Mouse (Mus musculus): ENCODE measurements at regions not wholly inside any gene's neighbourhood (a gene's known extent, or its start where the extent isn't known, plus 50 kb on each side); places are given as distances from the start of the nearest gene placed in this dataset.

DNA sequence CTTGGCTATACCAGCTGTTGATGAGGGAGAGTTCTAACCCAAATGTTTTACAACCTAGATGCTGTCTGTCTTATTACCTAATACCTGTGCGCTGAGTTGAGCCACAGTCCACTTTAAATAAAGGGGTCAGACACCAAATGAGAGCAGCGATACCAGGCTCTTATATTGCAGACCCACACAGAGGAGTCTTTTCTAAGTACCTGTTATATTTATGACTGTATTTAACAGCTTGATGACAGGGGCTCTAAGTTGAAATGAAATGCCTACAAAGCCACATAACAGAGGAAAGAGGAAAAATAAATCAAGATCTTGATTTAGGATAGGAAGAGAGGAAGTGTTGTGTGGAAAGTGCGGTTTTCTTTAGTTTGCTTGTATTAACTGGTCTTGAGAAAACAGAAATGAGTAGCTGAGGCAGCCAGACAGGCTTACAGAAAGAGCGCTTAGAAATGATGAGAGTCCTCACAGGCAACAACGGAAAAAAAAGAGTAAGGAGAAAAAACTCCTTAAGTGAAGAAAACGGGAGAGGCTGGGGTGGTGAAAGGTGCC lies 281.6 kb upstream of the Pfn2 start:
- in situ Hi-C loops (cut with MboI; ENCODE audit: unreplicated experiment in 2 of 2): no loop called here

DNA sequence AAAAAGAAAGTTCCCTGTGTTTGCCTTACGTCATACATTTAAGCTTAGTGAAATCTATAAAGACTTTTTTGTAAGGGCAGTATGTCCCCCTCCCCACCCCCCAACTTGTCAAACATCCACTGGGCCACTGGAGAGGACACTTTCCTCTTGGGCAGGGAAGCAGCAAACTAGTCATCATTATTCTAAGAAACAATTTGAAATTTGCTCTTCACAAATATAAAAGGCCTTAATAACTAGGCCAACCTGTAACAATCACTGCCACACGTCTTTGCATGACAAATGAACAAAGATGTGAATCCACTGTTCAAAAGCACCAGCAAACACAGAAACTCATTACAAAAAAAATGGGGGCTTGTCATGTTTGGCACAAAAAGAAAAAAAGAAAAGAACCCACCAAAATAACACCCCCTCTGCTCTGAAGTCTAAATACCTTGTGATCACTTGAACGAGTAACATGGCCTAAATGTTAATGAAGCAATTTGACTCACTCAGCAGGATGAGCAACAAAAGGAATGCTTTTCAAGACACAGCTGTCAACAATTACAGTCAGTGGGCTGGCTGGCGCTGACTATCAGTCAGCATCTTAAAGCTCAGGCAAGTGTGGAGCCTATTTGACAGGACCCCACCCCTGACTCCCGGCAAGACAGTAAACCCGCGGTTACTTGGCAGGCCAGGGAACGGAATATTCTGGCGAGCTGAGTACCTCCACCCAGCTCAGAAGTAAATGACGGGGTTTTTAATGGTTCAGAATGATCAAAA lies 278.7 kb upstream of the Tsc22d2 start:
- in situ Hi-C loops (cut with MboI; ENCODE audit: unreplicated experiment in 2 of 2): no loop called here

DNA sequence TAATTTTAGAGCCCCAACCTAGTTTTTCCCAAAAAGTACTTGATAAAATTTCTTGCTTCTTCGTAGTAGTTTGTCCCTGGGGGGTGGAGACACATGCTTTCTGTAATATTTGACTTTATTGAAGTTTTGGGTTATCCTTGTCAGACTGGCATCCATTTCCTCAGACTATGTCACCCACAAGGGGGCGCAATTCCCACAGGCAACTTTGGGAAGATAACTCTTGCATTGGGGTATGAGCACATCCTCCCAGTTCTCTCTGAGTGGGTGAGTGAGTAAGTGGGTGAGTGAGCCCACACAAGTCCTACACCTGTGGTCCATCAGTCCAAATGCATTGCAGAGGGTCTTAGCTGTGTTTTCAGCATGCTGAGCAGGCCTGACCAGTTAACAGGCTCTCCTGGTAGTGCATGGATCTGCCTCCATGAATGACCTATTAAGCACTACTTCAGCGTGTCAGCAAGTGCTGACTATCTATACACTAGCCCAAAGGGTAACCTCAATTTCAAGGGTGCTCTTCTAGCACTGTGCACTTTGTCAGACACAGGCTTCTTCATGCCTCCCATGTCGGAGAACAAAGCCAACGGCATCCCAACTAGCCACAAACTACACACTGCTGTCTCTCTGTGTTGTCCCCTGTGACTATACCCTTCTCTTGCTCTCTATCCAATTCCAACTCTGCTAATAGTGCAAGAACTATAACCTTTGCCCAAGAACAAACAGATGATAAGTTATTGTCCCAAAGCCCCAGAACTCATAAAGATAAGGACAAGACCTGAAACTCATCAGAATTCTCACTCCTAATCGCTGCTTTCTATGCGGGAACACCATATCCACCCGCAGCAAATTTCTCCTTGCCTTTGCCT lies 275.6 kb upstream of the Tsc22d2 start:
- in situ Hi-C loops (cut with MboI; ENCODE audit: unreplicated experiment in 2 of 2): no loop called here

DNA sequence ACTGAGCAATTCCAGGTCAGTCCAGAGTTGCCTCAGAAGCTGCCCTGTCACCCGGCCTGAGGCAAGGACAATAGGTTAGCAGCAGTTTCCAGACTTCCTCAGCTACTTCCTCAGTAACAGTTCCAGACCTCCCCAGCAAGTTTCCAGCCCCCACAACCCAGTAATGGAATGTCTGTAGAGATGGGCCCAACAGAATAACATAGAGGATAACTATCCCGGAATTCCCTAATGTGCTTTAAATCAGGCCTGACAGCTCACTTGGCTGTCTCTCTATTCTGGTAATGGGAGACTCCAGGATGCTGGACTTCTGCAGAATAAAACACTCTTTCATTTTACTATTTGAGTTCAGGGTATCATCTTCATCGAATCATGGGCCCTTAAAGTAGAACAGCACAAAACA lies 268.4 kb upstream of the Tsc22d2 start:
- in situ Hi-C loops (cut with MboI; ENCODE audit: unreplicated experiment in 2 of 2): no loop called here

DNA sequence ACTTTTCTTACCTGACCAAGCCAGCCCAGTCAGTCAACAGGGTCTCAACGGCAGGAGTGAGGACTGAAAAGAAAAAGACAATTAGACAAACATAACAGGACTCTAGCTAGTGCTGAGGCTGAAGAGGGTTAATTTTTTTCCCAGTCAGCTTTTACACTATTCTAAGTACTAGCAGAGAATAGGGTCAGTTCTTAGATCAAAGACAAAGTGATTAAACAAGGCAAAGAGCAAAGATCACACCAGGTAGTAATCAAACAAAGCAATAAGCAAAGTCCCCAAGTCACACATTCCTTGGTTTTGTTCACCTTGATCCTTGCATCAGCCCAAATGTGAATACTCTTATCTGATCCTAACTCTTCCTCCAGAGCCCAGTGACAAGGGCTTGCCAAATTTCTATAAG lies 267.8 kb upstream of the Tsc22d2 start:
- in situ Hi-C loops (cut with MboI; ENCODE audit: unreplicated experiment in 2 of 2): no loop called here

DNA sequence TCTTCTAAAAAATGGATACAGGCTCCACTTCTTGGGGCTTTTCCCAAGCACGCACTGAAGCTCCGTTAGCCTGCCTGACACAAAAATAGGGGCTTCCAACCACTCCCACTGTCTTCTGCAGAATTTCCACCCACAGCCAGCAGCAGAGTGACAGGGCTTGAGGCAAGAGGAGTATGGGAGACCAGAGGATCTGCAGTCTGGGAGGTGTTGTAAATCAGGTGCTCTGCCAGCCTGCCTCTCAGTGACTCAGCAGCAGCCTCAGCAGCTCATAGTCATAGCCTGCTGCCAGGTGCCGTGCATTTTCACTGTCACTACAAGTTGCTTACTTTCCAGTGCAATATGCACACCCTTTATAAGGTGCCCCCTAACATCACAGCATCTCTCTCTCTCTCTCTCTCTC lies 261.4 kb upstream of the Tsc22d2 start:
- in situ Hi-C loops (cut with MboI; ENCODE audit: unreplicated experiment in 2 of 2): loop anchor here (10.0 to 25.0 kb wide), 3 partner anchors 308 to 488 kb away; partner anchors contain the start of genes Erich6 (in 1 of the 2) and Pfn2 (in 1 of the 2)

DNA sequence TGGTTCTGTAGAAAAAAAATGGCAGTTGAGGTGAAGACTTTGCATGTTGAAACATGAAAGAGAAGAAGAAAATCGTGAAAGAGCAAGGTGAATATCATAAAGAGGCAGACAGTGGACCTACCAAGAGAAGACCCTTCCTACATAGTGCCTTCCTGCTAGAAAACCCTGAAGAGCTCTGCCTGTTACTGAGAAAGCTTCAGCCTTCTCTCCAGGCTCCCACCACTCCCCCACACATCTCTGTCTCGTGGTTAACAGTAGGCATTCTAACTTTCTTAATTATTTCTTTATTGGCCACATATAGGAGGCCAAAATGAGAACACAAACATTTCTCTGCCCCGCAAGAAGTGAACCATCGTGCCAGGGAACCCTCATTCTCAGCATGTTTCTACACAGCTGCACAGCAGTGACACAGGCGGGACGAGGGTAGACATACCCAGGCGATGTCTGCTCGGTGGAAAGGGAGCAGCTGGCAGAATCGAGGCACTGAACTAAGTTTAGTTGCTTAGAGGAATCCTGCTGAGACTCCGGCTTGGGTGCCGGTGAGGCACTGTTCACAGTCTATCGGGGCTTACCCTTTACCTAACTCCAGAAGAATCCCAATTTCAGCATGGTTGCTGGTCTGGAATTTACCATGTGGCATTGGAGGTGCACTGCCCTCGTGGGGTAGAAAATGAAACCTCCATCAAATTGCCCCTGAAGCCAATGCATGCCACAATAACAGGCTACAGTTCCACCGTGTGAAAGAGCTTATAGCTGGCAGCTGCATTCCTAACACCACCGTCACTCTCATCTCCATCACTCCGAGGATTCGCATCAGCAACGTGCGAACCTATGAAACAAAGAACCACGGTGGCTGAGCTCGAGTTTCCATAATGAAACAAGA lies 260.4 kb upstream of the Tsc22d2 start:
- in situ Hi-C loops (cut with MboI; ENCODE audit: unreplicated experiment in 2 of 2): loop anchor here (10.0 to 25.0 kb wide), 3 partner anchors 309 to 489 kb away; partner anchors contain the start of genes Erich6 (in 1 of the 2) and Pfn2 (in 1 of the 2)

DNA sequence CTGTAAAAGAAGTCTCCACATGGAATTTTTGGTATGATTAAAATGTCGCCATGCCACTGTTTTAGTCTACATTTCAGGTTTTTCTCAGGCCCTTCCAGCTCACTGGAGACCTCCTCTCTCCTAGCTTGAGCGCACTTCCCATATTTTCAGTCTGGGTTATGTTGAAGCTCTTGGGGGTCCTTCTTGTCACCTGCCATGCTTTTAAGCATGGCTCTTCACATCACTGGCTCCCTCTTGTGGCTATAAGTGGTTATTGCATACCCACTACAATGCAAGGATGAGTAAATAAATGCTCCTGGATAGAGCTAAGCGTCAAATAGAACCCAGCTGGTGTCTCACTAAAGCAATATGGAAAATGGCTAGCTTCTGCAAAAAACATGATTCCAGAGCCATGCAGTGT lies 255.1 kb upstream of the Tsc22d2 start:
- in situ Hi-C loops (cut with MboI; ENCODE audit: unreplicated experiment in 2 of 2): loop anchor here (10.0 to 25.0 kb wide), 3 partner anchors 315 to 495 kb away; partner anchors contain the start of genes Erich6 (in 1 of the 2) and Pfn2 (in 1 of the 2)

DNA sequence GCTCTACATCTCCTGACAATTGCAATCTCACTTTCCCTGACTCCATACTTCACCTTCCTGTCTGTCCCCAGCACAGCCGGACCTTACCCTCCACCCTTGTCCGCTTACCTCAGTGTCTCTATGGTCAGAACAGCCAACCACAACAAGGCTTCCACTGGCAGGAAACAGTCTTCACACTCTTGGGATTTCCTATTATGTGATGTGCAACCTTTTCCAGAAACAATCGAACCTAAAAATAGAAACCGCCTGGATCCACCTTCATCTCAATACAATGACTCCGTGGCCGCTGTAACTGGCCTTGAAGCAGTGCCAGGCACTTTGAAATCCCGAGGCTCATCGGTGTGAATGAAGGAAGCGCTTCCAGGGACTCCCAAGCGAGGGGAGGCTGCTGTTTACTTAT lies 252.3 kb upstream of the Tsc22d2 start:
- in situ Hi-C loops (cut with MboI; ENCODE audit: unreplicated experiment in 2 of 2): loop anchor here (5.0 to 25.0 kb wide), 7 partner anchors 253 to 893 kb away; partner anchors contain the start of genes Erich6 (in 1 of the 2) and Tsc22d2 (in 1 of the 2)

DNA sequence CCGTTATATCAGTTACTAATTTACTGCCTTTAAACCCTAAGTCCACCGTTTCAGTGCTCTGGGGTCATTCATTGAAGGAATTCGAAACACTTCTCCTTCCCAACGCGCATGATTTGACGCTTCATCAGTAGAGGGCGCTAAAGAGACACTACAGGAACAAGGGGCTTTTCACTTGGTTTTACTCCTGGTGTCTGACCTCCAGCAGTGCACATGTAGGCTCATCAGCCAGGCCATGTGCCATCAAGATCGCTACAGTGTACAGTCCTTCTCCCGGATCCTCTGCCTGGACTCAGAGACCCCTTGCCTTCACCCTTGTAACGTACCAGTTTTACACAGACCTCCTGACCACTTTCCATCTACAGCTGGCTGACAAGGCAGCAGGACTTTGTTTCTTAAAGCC lies 250.7 kb upstream of the Tsc22d2 start:
- in situ Hi-C loops (cut with MboI; ENCODE audit: unreplicated experiment in 2 of 2): loop anchor here (5.0 to 25.0 kb wide), 7 partner anchors 251 to 891 kb away; partner anchors contain the start of genes Erich6 (in 1 of the 2) and Tsc22d2 (in 1 of the 2)

DNA sequence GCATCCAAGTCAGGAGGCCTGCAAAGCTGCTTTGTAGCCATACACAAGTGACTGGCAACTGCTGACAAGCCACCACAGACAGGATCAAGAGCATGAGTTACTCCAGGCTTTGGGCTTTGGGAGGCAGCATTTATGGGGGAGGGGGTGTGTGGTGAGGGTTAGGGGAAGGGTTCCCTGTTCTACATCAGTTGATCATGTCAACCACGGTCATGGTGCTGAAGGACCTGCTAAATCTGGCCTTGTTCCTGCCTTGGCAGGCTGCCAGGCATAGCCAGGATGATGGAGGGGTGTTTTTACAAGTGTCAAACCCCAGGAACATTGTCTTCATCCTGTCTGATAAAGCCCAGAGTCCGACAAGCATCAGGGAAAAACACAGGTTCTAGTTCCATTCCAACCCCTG lies 247.9 kb upstream of the Tsc22d2 start:
- in situ Hi-C loops (cut with MboI; ENCODE audit: unreplicated experiment in 2 of 2): loop anchor here (10.0 to 25.0 kb wide), 4 partner anchors 248 to 888 kb away; partner anchors contain the start of genes Erich6 (in 1 of the 2) and Tsc22d2 (in 1 of the 2)

DNA sequence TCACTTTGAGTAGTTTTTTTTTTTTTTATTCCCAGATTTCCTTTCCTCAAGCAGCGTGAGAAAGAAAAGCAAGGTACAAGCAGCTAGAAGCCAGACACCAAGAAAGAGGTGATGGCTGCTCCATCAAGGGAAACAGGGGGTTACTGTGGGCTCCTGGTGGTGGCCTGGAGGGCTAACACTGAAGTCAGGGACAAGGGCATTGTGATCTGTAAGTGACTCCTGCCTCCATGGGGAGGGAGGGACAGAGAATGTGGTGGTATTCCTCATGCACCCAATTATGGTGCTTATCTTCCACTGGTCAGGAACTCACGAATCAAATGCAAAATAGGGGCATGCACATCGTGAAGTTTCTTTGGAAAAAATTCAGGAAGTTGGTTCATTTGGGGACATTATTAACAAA lies 247.4 kb upstream of the Tsc22d2 start:
- in situ Hi-C loops (cut with MboI; ENCODE audit: unreplicated experiment in 2 of 2): loop anchor here (10.0 to 25.0 kb wide), 4 partner anchors 248 to 888 kb away; partner anchors contain the start of genes Erich6 (in 1 of the 2) and Tsc22d2 (in 1 of the 2)

DNA sequence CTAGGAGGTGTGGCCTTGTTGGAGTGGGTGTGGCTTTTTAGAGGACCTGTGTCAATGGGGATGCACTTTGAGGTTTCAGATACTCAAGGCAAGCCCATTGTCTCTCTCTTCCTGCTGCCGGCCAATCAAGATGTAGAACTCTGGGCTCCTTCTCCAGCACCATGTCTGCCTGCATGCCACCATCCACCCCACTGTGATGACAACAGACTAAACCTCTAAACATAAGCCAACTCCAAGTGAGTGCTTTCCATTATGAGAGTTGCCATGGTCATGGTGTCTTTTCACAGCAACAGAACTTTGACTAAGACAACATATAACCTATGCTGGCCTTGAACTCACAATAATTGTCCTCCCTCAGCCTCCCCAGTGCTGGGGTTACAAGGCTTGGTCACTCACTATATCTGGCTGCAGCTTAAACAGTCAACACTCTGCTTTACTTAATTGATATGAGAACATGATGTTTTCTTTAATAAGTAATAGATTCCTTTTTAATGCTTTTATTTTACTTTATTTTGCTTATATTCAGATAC lies 246.7 kb upstream of the Tsc22d2 start:
- in situ Hi-C loops (cut with MboI; ENCODE audit: unreplicated experiment in 2 of 2): loop anchor here (10.0 to 25.0 kb wide), 4 partner anchors 247 to 887 kb away; partner anchors contain the start of genes Erich6 (in 1 of the 2) and Tsc22d2 (in 1 of the 2)

DNA sequence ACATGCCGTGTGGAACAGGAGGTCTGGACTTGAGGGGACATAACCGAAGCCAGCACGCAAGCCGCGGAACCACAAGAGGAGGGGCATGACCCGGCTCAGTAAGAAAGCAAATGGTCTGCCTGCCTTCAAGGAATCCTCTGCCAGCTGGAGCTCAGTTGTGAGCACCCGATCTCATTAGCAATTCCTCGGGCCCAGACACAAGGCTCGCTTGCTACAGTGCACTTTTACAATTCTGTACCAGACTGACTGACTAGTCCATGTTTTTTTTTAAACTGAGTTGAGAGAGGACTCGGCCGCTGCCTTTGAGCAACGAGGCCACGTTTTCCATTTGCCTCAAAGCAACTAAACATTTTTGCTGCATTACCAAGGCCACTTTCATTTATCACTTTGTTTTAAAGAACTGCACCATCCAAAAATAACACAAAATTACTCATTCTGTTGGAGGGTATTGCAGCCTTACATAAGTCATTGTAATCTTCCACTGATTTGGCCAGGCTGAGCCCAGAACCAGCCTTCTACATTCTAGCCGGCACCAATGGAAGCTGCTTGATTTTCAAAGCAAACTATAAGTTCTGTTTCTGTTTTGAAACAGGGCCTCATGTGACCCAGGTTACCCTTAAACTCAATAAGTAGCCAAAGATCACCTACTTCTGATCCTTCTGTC lies 245.9 kb upstream of the Tsc22d2 start:
- in situ Hi-C loops (cut with MboI; ENCODE audit: unreplicated experiment in 2 of 2): loop anchor here (10.0 to 25.0 kb wide), 4 partner anchors 246 to 886 kb away; partner anchors contain the start of genes Erich6 (in 1 of the 2) and Tsc22d2 (in 1 of the 2)

DNA sequence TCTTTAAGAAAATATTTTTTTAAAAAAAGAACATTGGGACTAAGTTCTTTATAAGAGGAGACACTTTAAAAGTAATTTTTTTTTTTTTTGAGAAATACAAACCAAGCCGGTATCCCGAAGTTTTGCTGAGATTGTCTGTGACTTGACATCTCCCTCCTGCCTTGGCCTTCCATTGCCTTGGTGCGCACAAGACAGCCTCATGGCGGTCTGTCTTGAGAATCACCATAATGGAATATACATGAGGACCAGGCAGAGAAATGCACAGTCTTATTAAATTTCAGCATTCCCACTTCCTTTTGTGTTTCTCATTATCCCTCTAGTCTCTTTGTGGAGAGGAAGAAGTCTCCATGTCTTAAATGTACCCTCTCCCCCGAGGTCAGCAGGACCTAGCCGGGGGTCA lies 244.7 kb upstream of the Tsc22d2 start:
- in situ Hi-C loops (cut with MboI; ENCODE audit: unreplicated experiment in 2 of 2): loop anchor here (10.0 to 25.0 kb wide), 4 partner anchors 245 to 885 kb away; partner anchors contain the start of genes Erich6 (in 1 of the 2) and Tsc22d2 (in 1 of the 2)

DNA sequence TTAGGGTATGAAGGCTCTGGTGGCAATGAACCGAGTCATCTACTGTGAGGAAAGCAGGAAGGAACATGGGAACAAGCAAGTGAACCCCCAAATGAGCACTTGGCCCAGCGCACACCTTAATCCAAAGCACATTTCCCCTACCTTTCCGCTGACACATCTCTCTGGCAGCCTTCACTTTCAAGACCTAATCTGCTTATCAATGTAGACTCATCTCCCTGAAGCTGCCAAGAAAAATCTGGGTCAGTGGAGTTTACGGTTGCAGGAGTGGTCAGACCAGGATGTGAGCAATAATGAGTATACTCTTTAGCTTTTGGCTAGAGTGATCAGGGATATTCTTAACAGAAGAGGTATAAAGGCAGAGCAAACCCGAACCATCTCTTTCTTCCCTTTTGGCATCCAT lies 242.4 kb upstream of the Tsc22d2 start:
- in situ Hi-C loops (cut with MboI; ENCODE audit: unreplicated experiment in 2 of 2): loop anchor here in 1 of 2 experiments (25.0 kb wide), 1 partner anchor 465 kb away; the partner anchor contains the start of gene Erich6

DNA sequence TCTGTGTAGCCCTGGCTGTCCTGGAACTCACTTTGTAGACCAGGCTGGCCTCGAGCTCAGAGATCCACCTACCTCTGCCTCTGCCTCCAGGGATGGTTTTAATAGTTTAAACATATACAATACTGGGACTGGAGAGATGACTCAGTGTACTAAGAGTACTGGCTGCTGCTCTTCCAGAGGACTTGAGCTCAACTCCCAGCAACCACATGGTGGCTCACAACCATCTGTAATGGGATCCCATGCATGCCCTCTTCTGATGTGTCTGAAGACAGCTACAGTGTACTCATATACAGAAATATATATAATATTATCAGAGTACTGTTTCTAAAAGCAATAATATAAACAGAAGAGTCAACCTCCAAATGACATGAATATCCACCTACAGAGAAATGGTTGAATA lies 240.7 kb upstream of the Tsc22d2 start:
- in situ Hi-C loops (cut with MboI; ENCODE audit: unreplicated experiment in 2 of 2): loop anchor here in 1 of 2 experiments (25.0 kb wide), 1 partner anchor 463 kb away; the partner anchor contains the start of gene Erich6

DNA sequence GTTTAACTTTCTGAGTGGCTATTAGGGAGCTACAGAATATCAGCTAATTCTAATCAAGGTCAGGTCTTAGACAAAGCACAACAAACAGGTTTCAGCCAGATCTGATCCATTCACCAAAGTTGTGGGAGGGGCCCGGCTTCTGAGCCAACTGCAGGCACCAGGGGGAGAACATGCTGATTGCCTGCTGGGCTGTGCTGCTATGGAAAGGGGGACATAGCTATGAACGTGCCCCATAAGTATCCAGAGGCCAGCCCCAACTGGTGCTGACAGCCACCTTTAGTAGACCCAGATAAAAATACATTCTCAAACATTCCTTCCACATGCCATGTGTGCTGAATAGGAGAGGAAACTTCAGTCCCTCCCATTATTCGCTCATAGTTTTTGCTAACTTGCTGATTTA lies 232.8 kb upstream of the Tsc22d2 start:
- in situ Hi-C loops (cut with MboI; ENCODE audit: unreplicated experiment in 2 of 2): no loop called here

Data from v-Abl transformed pro-B cells (cell line).